Mouse (Mus musculus) cerebellum, postnatal 14 days (tissue): ENCODE measurements at regions not wholly inside any gene's neighbourhood (a gene's known extent, or its start where the extent isn't known, plus 50 kb on each side); places are given as distances from the start of the nearest gene placed in this dataset.

Experiments
- DNase-seq, 2 experiments: peaks; one replicate each; pipeline ENCODE4 v3.0.0; 2021; ENCODE audit warnings: mixed read lengths in 2 of 2

DNA sequence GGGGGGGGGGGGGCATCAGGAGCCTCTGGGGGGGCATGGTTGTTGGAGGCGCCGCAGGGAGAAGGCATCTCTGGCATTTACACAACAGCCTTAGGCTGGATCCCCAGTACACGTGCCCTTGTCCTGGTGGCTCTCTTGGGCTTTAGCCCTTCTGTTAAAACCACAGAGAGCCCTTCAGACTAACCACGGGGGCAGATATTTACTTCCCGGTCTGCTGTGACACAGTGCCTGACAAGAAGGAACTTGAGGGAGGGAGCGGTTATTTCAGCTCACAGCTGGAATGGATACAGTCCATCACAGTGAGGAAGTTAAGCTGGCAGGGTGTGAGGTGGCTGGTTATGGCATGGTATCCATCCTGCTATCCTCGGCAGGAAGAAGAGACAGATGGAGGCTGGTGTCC, 71.0 kb upstream of the Gm11733 start:
- no peak for DNase-seq

DNA sequence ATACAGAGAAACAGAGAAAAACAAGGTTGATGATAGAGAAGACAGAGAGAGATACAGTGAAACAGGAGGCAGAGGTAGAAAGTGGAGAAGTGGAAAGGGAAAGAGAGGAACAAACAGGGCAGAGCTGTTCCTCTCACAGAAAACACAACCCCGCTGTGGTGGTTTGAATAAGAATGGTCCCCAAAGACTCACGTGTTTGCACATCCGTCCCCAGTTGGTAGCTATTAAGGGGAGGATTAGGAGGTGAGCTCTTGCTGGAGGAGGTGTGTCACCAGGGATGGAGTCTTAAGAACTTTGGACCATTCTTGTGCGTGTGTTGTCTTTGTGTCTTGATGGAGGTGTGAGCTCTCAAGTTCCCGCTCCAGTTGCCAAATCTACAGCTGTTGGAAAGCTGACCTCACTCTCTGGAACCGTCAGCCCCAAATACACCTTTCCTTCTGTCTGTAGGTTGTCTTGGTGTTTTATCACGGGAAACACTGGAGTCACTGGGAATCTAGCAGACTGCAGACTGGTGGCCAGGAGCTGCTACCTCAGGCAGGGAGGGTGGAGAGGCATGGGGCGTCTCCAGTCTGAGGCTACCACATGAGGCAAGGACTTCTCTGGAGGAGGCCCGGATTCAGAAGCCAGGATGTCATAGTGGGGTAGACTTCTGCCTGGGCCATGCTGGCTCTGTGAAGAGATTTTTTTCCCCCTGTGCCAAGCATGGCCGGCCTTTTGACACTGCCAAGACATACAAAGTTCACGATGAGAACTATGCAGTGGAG, 70.0 kb upstream of the Gm11733 start:
- no peak for DNase-seq

DNA sequence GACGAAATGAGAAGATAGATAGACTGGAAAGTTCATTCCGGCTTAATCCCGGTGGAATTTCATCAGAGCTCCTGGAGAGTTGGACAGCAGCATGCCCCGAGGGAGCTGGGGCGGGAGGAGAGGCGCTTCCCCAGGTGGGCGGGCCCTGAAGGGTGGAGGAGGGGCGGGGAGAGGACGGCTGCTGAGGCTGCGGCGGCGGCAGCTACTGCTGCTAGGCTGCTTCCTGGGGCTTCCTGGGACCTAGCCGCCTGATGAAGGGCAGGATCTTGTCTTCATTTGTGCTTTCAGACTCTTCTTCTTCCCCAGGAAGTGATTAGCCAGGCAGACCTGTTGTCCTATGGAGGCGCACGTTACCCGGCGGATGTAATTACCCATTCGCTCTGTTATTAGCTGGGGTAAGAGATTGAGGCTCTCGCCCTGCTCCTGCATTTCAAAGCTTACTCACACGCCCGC, 69.3 kb upstream of the Gm11733 start:
- no peak for DNase-seq

DNA sequence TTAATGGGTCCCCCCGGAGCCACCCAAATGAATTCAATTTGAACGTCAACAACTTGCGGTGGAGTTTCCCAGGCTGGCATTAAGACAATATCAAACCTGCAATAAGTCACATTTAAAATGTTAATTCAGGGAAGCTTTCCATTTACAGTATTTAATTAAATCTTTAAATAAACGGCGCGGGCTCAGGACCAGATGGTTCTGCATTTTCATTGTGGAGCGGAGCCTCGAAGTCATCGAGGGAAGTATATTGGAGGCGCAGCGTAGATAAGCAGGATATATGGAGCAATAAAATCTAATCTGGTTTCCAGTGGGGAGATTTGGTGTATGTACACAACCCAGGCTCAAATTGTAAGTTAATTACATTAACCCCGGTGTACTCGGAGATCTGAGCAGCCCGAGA, 68.7 kb upstream of the Gm11733 start:
- DNase-seq = no peak

DNA sequence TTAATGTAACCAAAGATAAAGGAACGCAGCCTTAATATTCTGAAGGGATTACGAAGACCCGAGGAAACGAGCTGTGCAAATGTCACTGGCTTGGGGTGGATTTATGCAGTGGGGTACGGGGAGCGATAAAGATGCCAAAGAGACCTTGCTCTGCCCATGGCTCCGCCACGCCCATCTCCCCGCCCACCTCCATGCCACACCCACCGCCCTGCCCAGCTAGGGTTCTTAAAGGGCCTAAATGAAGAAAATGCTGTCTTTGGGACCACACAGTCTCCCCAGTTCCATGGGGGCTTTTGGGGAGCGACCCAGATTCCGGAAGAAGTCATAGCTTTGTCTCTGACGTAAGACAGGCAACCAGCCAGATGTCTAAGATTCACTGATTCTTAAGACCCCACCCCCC, 68.2 kb upstream of the Gm11733 start:
- no peak for DNase-seq

DNA sequence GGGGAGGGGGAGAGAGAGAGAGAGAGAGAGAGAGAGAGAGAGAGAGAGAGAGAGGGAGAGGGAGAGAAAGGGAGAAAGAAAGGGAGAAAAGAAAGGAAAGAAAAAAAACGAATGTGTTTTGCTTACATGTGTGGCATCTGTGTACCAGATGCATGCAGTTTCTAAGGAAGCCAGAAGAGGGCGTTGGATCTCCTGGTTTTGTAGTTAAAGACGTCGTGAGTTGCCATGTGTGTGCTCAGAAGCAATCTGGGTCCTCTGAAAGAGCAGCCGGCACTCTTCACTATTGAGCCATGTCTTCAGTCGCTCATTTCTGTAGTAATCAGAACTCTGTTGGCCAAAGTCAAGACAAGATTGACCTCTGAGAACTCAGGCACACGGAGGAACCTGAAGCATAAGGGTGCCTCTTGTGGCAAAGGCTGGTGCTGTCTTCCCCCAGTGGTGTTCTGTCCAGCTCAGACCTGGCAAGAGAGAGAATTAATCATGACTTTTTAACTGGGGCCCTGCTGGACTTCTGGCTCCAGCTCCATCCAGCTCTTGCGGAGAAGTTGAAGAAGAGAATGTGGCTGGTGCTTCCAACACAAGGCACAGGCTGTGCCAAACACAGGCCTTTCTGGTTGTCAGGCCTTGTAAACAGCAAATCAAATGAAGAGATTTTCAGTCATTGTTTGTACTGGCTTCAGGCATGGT, 67.0 kb upstream of the Gm11733 start:
- no peak for DNase-seq

DNA sequence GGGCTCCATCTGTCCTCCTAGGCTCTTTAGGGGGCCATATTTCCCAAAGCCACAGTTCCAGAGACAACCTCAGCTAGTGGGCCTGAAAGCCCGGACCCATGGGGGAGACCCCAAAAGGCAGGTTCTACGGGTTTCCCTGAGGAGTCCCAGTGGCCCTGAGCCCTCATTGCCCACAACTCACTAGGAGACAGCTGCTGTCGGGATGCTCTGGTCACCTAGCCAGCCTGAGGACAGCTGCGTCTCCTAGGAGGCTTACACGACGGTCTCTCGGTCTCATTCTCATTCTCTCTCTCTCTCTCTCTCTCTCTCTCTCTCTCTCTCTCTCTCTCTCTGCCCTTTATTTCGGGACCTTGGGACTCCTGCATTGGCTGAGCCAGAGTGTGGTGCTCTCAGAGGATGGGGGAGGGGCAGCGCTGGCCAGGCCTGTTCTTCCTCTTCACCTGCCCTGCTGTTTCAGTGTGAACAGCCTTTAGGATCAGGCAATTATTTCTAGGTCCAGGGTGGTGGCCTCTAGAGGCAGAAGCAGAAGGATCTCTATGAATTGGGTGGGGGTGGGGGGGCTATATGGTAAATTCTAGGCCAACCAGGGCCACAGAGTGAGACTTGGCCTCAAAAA, 66.1 kb upstream of the Gm11733 start:
- DNase-seq = no peak

DNA sequence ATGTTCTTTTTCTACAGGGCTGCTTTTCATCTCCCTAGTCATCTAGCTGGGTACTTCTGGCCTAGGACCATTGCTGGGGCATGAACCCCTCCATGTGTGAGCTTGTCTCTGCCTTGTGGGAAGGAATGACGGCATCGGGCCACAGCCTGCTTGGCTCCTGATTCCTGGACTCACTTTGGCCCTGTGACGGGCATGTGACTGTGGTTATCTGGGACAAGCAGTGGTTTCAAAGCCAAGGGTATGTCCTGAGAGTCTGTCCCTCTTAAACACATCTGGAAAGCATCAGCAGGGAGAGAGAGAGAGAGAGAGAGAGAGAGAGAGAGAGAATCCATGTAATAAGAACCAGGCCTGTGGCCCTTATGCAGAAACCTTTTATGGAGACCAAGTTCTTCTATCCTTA, 65.2 kb upstream of the Gm11733 start:
- DNase-seq = no peak

DNA sequence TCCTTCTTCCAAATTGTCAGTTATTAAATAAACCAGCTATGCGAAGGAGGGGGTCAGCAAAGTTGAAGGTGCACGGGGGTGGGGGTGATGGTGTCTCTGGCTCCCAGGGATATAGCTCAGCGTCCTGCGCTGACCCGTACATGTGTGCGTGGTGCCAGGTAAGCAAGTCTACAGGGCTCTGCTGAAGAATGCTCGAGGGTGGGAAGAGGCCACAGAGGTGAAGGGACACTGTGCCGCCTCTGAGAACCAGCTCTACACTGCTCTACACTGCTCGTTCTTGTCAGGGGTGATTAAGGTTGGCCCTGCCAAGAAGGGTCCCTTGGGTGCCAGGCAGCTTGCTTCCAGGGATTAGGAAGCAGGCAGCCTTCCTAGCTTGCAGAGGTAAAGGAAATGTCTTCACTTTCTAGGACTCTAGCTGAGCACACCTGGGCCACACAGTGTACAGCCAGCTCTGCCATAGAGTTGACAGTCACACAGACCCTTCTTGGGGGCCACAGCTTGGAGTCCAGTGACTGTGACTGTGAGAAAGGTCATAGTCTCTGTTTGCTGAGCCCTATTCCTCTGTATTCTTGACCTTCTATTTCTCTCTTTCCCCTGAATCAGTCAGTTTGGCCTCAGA, 64.7 kb upstream of the Gm11733 start:
- no peak for DNase-seq

DNA sequence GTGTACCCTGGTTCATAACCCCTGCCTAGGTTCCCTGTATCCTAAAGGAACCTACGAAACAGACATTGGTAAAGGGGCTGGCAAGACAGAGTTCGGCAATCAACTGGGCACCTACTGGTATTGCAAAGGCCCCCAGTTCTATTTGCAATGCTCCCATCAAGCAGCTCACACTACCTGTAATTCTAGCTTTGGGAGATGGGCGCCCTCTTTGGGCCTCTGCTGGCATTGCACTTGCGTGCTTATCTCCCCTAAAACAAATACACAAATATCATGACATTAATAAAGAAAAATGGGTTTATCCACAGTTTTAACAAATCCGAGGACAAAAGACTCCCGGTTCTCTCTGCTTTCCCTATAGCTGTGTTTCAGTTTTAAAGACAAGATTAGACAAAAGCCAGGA, 61.5 kb upstream of the Gm11733 start:
- no peak for DNase-seq

DNA sequence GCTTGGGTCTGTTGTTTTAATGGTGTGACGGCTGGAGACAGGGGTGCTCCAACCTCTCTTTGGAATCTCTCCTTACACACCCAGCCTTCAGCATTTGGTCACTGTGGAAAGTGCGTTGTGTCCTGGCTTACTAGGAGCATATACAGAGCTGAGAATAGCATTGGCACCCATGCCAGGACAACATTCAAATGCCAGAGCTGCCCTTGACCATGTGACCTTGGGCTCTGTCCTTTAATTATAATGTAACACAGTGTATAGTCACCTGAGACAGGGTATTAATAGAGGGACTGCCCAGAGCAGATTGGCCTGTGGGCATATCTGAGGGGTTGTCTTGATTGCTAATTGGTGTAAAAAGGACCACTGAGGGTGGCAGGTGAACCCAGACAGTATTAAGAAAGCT, 60.7 kb upstream of the Gm11733 start:
- DNase-seq = no peak

DNA sequence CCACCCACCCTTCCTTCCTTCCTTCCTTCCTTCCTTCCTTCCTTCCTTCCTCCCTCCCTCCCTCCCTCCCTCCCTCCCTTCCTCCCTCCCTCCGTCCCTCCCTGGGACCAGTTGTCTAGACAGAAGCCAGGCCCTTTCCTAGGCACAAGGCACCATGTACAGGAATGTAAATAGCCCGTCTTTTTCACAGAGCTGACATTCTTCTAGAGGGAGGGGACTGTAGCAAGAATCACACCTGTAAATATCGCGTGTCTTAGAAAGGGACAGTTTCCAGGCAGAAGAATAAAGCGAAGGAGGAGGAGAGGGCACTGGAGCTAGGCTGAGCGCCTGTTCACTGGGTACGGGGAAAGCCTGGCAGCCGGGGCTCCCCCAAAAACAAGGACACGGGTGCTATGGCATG, 58.7 kb upstream of the Gm11733 start:
- no peak for DNase-seq

DNA sequence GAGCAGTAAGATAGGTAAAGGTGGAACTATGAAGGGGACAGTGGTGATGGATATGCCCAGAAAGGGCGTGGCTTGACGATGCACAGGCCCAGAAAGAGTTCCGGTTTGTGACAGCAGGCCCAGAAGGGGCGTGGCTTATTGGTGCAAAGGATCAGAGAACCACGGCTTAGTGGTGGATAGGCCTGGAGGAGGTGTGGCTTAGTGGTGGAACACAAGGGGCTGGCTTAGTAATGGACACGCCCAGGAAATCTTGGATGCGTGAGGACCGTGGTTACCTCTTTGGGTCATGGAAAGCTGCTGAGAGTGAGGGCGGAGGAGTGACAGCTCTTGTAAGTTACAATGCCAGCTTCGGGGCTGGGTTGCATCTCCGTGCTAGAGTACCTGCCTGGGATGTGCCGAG, 58.2 kb upstream of the Gm11733 start:
- DNase-seq = no peak

DNA sequence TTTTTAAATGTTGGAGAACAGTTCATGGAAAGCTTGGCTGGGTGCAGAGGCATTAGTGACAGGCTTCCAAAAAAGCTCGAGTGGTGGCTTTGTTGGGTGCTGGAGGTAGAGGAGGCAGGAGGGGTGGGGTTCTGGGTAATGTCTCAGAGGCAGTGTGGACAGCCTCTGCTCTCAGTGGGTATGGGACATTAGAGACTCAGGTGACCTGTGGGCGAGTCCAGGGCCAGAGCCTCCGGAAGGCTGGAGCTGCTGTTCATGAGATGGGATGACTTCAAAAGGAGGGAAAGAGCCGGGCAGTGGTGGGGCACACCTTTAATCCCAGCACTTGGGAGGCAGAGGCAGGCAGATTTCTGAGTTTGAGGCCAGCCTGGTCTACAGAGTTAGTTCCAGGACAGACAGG, 57.5 kb upstream of the Gm11733 start:
- DNase-seq = no peak

DNA sequence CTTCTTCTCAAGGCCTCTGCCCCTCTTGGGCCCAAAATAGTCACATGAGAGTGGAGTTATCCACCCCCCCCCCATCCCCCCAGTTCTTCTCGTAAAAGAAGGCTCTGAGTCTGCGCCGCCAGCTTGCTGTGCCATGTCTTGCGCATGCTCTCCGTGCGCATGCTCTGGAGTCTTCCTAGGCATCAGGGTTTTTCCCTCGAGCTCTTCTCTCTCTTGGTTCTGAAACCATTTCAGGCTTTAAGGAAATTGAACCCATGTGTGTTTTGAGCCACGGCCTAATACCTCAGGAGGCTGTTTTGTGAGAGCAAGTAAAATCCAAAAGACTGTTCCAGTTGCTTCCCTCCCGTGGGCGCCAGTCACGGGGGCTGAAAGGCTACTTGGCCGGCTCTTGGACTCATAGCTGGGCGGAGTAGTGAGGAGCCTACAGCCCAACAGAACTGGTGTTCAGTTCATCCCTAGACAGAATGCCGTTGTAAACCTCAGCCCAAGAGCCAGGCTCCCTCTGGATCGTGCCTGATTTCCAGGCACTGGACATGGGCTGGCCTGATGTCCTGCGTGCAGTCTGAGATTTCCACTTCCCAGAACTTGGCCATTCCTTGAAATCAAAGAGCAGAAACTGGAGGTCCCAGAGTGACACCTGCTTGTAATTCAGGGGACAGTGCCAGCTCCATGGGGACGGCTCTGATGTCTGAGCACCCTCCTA, 56.2 kb upstream of the Gm11733 start:
- no peak for DNase-seq

DNA sequence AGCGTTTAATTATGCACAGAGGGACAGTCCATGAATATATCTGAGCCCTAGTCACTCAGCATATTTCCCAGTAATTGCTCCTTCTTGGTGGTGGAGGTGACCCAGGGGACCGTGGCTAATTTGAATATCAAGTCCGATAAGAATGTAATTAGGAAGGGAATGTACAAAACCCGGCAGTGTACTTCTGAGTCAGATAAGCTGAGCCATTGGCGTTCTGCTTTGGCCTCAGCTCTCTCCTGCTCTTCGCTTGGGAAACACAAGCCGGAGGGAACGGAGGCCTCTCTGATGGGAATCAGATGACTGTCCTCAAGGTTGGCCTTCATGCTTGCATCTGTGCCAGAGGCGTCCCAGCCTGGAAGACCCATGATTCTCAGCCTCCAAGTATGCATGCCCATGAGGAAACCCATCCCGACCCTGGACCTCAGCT, 54.8 kb upstream of the Gm11733 start:
- no peak for DNase-seq

DNA sequence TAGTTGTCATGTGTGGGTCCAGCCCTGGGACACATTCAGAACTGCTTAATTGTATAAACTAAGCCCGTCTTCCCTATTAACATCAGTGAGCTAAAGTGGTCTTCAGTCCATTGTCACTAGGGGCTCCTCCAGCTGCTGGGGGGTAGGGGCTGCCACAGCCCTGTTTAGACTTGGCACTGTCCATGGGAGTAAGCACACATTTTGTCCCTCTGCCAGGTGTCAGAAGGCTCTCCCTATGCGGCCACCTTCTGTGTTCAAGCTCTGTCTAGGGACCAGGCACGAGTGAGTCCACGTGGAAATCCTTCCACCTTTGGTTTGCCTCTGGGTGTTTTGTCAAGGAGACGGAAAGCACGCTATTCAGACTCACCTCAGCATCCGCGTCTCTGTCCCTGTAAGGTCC, 54.3 kb upstream of the Gm11733 start:
- DNase-seq = no peak

DNA sequence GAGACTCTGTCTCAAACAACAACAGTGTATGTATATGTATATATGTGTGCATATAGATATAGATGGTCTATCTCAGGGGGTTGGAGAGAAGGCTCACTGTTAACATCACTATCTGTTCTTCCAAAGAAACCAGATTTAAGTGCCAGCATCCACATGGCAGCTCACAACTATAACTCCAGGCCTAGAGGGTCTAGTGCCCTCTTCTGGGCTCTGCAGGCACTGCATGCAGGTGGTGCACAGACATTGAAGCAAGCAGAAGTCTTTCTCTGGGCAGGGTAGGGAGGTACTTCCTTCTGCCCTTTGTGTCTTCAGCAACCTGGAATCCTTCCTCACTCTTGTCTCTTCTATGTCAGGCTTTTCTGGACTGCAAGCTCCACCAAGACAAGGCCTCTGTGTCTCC, 50.1 kb upstream of the Gm11733 start:
- peak in 1 of 2 experiments; percentile 70 for DNase-seq
